Mouse (Mus musculus) liver, postnatal 0 days (tissue): ENCODE data around the gene Atxn1.

Experiments
- CTCF ChIP-seq: sonication (generic); IDR thresholded peaks from 2 replicates; pipeline ENCODE4 v1.5.1; 2016; ENCODE audit warnings: antibody characterized with exemption, low read depth
- EP300 ChIP-seq: IDR thresholded peaks from 2 replicates; pipeline ENCODE4 v1.6.1; 2016; ENCODE audit warnings: antibody characterized with exemption, low read depth, mild to moderate bottlenecking

DNA sequence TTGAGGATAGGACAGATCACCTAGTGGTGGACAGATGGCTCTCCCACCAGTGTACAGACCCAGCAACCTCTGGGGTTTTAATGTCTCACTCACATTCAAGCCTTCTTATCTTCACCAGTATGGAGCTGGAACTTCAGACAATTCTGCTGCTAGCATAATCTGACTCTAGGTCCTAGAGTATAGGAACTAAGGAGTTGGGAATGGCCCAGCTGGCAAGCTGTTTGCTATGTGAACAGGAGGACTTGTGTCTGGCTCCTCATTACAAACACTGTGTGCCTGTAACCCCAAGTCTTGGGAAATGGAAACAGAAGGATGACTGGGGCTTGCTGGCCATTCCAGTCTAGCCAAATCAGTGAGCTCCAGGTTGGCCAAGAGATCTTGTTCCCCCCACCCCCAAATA lies 237.9 kb downstream of the Atxn1 start:
- TF ChIP-seq CTCF (no peak), EP300 (no peak)
